Mouse (Mus musculus): ENCODE measurements around the gene Lrrc29. TPM values are rescaled to one million over a fixed set of nuclear protein-coding genes. Genes with fewer than 3 reads are reported as not detected.
A peak's percentile ranks its signal among the peaks of the same experiment; 100 is the strongest.

The Lrrc29 gene
- total RNA-seq, 2 experiments from 2014 or later: 13.4 to 26.2 TPM

- no peak for ATAC-seq (replicated peaks; ENCODE audit: low FRiP score, poor library complexity, severe bottlenecking)
Measured at GRCm38 (mm10) chr8:105270101-105270915, 55.8 kb downstream of the Lrrc29 start.

DNA sequence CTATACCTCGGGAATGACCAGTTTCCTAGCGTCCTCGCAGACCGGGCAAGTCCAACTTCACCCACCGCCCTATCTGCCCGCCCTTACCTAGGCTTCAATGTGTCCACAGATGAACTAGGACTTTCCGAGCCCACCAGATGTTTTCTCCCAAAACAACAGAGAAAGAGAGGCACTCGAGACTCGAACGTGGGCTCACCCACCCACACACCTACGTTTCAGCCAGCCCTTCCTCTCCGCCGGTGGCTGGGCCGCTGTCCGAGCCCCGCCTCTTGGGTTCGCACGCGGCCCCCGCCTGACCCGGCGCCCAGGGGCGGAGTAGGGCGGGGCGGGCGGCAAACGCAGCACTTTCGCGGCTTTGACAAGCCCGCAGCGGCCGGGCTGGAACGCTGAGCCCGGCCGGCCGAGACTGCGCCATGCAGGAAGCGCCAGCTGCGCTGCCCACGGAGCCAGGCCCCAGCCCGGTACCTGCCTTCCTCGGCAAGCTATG, 56.6 kb downstream of the Lrrc29 start, which contains the start of gene Hsf4:
TSS of gene Hsf4 (plus strand) at position 341 of the 487 bp plus-strand sequence.
- ATAC-seq (replicated peaks; ENCODE audit: low FRiP score, poor library complexity, severe bottlenecking): no peak

DNA sequence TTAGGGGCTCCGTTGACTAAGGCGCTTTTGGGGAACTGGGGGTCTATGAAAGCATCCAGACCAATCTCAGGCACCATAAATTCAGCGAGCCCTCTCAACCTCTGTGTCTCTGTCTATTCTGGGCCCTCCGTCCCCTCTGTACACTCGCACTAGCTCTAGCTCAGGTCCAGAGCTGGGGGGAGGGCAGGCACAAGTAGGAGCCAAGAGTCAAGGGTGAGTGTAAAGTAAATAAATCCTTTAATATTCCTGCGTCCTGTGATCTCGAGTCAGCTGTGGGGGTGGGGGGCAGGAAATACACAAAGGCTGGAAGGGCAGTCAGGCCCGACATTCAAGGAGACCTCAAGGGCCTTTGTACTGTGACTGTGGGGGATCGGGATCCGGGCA, 57.0 kb downstream of the Lrrc29 start:
- ATAC-seq (replicated peaks; ENCODE audit: low FRiP score, poor library complexity, severe bottlenecking): no peak

- ATAC-seq (replicated peaks; ENCODE audit: low FRiP score, poor library complexity, severe bottlenecking): no peak
Measured at GRCm38 (mm10) chr8:105268342-105269074, 57.6 kb downstream of the Lrrc29 start.

- ATAC-seq (replicated peaks; ENCODE audit: low FRiP score, poor library complexity, severe bottlenecking): no peak
Measured at GRCm38 (mm10) chr8:105266775-105267174, 59.3 kb downstream of the Lrrc29 start.

- ATAC-seq (replicated peaks; ENCODE audit: low FRiP score, poor library complexity, severe bottlenecking): no peak
Measured at GRCm38 (mm10) chr8:105265128-105265527, 61.0 kb downstream of the Lrrc29 start.

DNA sequence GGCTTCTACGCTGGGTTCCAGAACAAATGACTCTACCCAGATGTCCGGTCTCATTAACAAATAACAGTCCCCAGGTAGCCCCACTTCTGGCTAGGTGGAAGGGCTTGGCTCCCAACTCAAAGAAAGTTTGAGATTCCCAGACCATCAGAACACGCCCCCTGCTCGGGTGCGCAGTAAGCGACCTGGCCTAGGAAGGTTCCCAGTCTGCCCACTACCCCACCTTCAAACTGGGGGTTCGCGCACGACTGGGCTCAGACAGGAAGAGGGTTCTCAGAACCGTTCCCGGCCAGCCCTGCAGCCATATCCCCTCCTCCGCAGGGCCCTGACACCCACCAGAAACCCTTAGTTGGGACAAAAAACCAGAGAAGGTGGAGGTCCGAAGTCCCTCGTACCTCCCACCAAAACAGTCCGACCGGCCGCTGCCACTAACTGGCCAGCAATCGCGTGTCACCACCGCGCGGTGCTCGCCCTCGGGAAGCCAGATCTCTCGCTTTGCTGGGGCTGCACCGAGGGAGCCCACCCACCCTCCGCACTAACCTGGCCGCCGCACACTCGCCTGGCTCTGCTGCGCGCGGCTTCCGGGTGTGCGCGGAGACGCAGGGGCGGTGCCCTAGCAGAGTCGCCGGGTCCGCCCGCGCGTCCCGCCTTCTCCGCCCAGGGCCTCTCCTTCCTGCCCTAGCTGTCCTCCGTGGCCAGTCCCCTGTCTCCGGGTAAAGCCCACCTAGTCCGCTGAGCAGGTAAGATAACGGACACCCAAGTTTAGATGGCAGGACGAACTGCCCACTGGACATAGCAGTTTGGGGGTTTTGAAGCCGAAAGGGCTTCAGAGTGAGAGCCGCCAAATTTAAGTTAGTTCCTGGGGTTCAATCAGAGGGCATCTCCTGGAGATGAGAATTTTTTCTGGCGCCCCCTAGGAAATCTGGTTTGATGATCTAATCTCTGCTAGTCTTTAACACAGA, 61.8 kb downstream of the Lrrc29 start, which contains the start of the genes Tradd and Fbxl8:
TSS of gene Tradd (minus strand) at position 586 of the 959 bp plus-strand sequence.
TSS of gene Fbxl8 (plus strand) at position 625 of the 959 bp plus-strand sequence.
- peak; percentile 90 for ATAC-seq (replicated peaks; ENCODE audit: low FRiP score, poor library complexity, severe bottlenecking)

DNA sequence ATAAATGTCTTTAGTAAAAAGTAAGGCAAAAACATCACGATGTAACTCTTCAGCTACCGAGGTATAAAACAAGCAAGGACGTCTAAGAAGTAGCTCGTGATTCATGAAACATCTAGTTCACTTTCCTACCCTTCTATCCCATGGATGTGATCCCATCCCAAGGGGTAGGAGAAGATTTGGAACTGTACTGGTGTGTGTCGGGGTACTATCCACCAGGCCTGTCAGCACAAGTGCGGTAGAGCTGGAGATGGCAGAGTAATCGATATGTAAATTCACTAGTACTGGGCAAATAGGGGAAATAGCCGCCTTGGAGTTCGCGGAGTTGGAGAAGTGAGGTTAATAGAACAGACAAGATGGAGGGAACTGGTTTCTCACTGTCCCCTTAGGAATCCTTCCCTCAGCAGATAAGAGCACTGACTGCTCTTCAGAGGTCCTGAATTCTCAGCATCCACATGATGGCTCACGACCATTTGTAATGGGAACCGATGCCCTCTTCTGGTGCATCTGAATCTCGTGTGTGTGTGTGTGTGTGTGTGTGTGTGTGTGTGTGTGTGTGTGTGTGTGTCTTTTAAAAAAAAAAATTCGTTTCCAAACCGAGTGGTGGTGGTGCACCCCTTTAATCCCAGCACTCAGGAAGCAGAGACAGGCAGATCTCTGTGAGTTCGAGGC, 62.7 kb downstream of the Lrrc29 start:
- ATAC-seq (replicated peaks; ENCODE audit: low FRiP score, poor library complexity, severe bottlenecking): no peak

Other genes with a start within 250 kb of the Lrrc29 start
- not detected in 2 replicates for gene Ces3b, start 242.5 kb downstream of the Lrrc29 start, total RNA-seq (2015; ENCODE audit: low replicate concordance)
- gene Ces3b, start 242.5 kb downstream of the Lrrc29 start, total RNA-seq (2017; ENCODE audit: low replicate concordance): not detected in 2 replicates
- gene Ces4a, start 194.5 kb downstream of the Lrrc29 start, total RNA-seq (2015; ENCODE audit: low replicate concordance): not detected in 2 replicates
- gene Ces4a, start 194.5 kb downstream of the Lrrc29 start, total RNA-seq (2017; ENCODE audit: low replicate concordance): not detected in 2 replicates
- gene Cbfb, start 155.6 kb downstream of the Lrrc29 start, total RNA-seq (2015; ENCODE audit: low replicate concordance): 28.6 and 37.6 TPM in 2 replicates
- 27.2 and 33.1 TPM in 2 replicates for gene Cbfb, start 155.6 kb downstream of the Lrrc29 start, total RNA-seq (2017; ENCODE audit: low replicate concordance)
- 16.9 and 22.5 TPM in 2 replicates for gene D230025D16Rik, start 101.1 kb downstream of the Lrrc29 start, total RNA-seq (2015; ENCODE audit: low replicate concordance)
- 20.1 and 22.6 TPM in 2 replicates for gene D230025D16Rik, start 101.1 kb downstream of the Lrrc29 start, total RNA-seq (2017; ENCODE audit: low replicate concordance)
- not detected in 2 replicates for gene B3gnt9, start 71.1 kb downstream of the Lrrc29 start, total RNA-seq (2015; ENCODE audit: low replicate concordance)
- 0.09 TPM in 1 of 2 replicates, not detected in the other for gene B3gnt9, start 71.1 kb downstream of the Lrrc29 start, total RNA-seq (2017; ENCODE audit: low replicate concordance)
- gene Tradd, start 61.7 kb downstream of the Lrrc29 start, total RNA-seq (2015; ENCODE audit: low replicate concordance): 2.3 and 3.5 TPM in 2 replicates
- gene Tradd, start 61.7 kb downstream of the Lrrc29 start, total RNA-seq (2017; ENCODE audit: low replicate concordance): 3.6 and 5.9 TPM in 2 replicates
- 1.3 and 3.5 TPM in 2 replicates for gene Fbxl8, start 61.6 kb downstream of the Lrrc29 start, total RNA-seq (2015; ENCODE audit: low replicate concordance)
- gene Fbxl8, start 61.6 kb downstream of the Lrrc29 start, total RNA-seq (2017; ENCODE audit: low replicate concordance): 0.28 and 0.94 TPM in 2 replicates
- not detected in 2 replicates for gene Hsf4, start 56.5 kb downstream of the Lrrc29 start, total RNA-seq (2015; ENCODE audit: low replicate concordance)
- gene Hsf4, start 56.5 kb downstream of the Lrrc29 start, total RNA-seq (2017; ENCODE audit: low replicate concordance): not detected in 2 replicates
- not detected in 2 replicates for gene Nol3, start 50.1 kb downstream of the Lrrc29 start, total RNA-seq (2015; ENCODE audit: low replicate concordance)
- not detected in 2 replicates for gene Nol3, start 50.1 kb downstream of the Lrrc29 start, total RNA-seq (2017; ENCODE audit: low replicate concordance)
- gene 4931428F04Rik, start 36.4 kb downstream of the Lrrc29 start, total RNA-seq (2015; ENCODE audit: low replicate concordance): 1.0 and 3.8 TPM in 2 replicates
- 0.70 and 1.2 TPM in 2 replicates for gene 4931428F04Rik, start 36.4 kb downstream of the Lrrc29 start, total RNA-seq (2017; ENCODE audit: low replicate concordance)
- 0.38 and 5.9 TPM in 2 replicates for gene Exoc3l, start 30.2 kb downstream of the Lrrc29 start, total RNA-seq (2015; ENCODE audit: low replicate concordance)
- 15.0 and 26.8 TPM in 2 replicates for gene Exoc3l, start 30.2 kb downstream of the Lrrc29 start, total RNA-seq (2017; ENCODE audit: low replicate concordance)
- gene E2f4, start 28.6 kb downstream of the Lrrc29 start, total RNA-seq (2015; ENCODE audit: low replicate concordance): 289 and 294 TPM in 2 replicates
- 120 and 129 TPM in 2 replicates for gene E2f4, start 28.6 kb downstream of the Lrrc29 start, total RNA-seq (2017; ENCODE audit: low replicate concordance)
- gene Elmo3, start 20.7 kb downstream of the Lrrc29 start, total RNA-seq (2015; ENCODE audit: low replicate concordance): 13.8 and 17.3 TPM in 2 replicates
- gene Elmo3, start 20.7 kb downstream of the Lrrc29 start, total RNA-seq (2017; ENCODE audit: low replicate concordance): 22.1 and 30.7 TPM in 2 replicates
- 51.2 and 56.3 TPM in 2 replicates for gene Tmem208, start 76 bp upstream of the Lrrc29 start, total RNA-seq (2015; ENCODE audit: low replicate concordance)
- 18.5 and 26.9 TPM in 2 replicates for gene Tmem208, start 76 bp upstream of the Lrrc29 start, total RNA-seq (2017; ENCODE audit: low replicate concordance)
- gene Fhod1, start 21.7 kb upstream of the Lrrc29 start, total RNA-seq (2015; ENCODE audit: low replicate concordance): 0.19 and 3.8 TPM in 2 replicates
- gene Fhod1, start 21.7 kb upstream of the Lrrc29 start, total RNA-seq (2017; ENCODE audit: low replicate concordance): 0.56 and 1.0 TPM in 2 replicates
- gene Slc9a5, start 22.6 kb upstream of the Lrrc29 start, total RNA-seq (2015; ENCODE audit: low replicate concordance): 1.7 TPM in 1 of 2 replicates, not detected in the other
- gene Slc9a5, start 22.6 kb upstream of the Lrrc29 start, total RNA-seq (2017; ENCODE audit: low replicate concordance): not detected in 2 replicates
- gene Plekhg4, start 47.0 kb upstream of the Lrrc29 start, total RNA-seq (2015; ENCODE audit: low replicate concordance): not detected in 2 replicates
- gene Plekhg4, start 47.0 kb upstream of the Lrrc29 start, total RNA-seq (2017; ENCODE audit: low replicate concordance): not detected in 2 replicates
- not detected in 2 replicates for gene Kctd19, start 87.2 kb upstream of the Lrrc29 start, total RNA-seq (2015; ENCODE audit: low replicate concordance)
- not detected in 2 replicates for gene Kctd19, start 87.2 kb upstream of the Lrrc29 start, total RNA-seq (2017; ENCODE audit: low replicate concordance)
- gene Lrrc36, start 87.3 kb upstream of the Lrrc29 start, total RNA-seq (2015; ENCODE audit: low replicate concordance): 0.96 TPM in 1 of 2 replicates, not detected in the other
- gene Lrrc36, start 87.3 kb upstream of the Lrrc29 start, total RNA-seq (2017; ENCODE audit: low replicate concordance): 0.56 and 0.85 TPM in 2 replicates
- gene Tppp3, start 145.2 kb upstream of the Lrrc29 start, total RNA-seq (2015; ENCODE audit: low replicate concordance): not detected in 2 replicates
- gene Tppp3, start 145.2 kb upstream of the Lrrc29 start, total RNA-seq (2017; ENCODE audit: low replicate concordance): not detected in 2 replicates
- not detected in 2 replicates for gene Zdhhc1, start 170.6 kb upstream of the Lrrc29 start, total RNA-seq (2015; ENCODE audit: low replicate concordance)
- 0.17 and 0.42 TPM in 2 replicates for gene Zdhhc1, start 170.6 kb upstream of the Lrrc29 start, total RNA-seq (2017; ENCODE audit: low replicate concordance)
- 2.3 TPM in 1 of 2 replicates, not detected in the other for gene Hsd11b2, start 192.5 kb upstream of the Lrrc29 start, total RNA-seq (2015; ENCODE audit: low replicate concordance)
- gene Hsd11b2, start 192.5 kb upstream of the Lrrc29 start, total RNA-seq (2017; ENCODE audit: low replicate concordance): not detected in 2 replicates
- gene Atp6v0d1, start 239.8 kb upstream of the Lrrc29 start, total RNA-seq (2015; ENCODE audit: low replicate concordance): 72.8 and 90.9 TPM in 2 replicates
- 46.0 and 50.9 TPM in 2 replicates for gene Atp6v0d1, start 239.8 kb upstream of the Lrrc29 start, total RNA-seq (2017; ENCODE audit: low replicate concordance)

All from erythroblast, adult 5-6 weeks (primary cell).